Mouse (Mus musculus): ENCODE measurements around the gene Trim9. TPM values are rescaled to one million over a fixed set of nuclear protein-coding genes. Genes with fewer than 3 reads are reported as not detected.

Gene Trim9
- polyA plus RNA-seq, 1 experiment from 2014 or later: 0.07 TPM

- no peaks in the 10 kb centered on the region for H3K9me3 ChIP-seq (replicated peaks)
- no peak overlapping the region for H3K4me3 ChIP-seq
- no peak overlapping the region for H3K9ac ChIP-seq
- WGBS (ENCODE audit: insufficient replicate concordance): 78% methylated on average over 2 of the region's 2 CpGs
- no peaks in the 10 kb centered on the region for H3K4me1 ChIP-seq
- no peak overlapping the region for H3K4me2 ChIP-seq
- no peak overlapping the region for H3K27ac ChIP-seq
- no peaks in the 10 kb centered on the region for H3K36me3 ChIP-seq
- no peaks in the 10 kb centered on the region for H3K27me3 ChIP-seq (replicated peaks)
- no peak for ATAC-seq
Measured at GRCm38 (mm10) chr12:70280930-70281329, 66.5 kb downstream of the Trim9 start.

- H3K4me3 ChIP-seq: no peak overlapping the region
- no peaks in the 10 kb centered on the region for H3K4me1 ChIP-seq
- ATAC-seq: no peak
- 63% methylated on average over 10 of the region's 10 CpGs for WGBS (ENCODE audit: insufficient replicate concordance)
- H3K4me2 ChIP-seq: no peak overlapping the region
- no peak overlapping the region for H3K9ac ChIP-seq
- H3K9me3 ChIP-seq (replicated peaks): no peaks in the 10 kb centered on the region
- no peaks in the 10 kb centered on the region for H3K27me3 ChIP-seq (replicated peaks)
- no peaks in the 10 kb centered on the region for H3K36me3 ChIP-seq
- H3K27ac ChIP-seq: no peak overlapping the region
Measured at GRCm38 (mm10) chr12:70280381-70280780, 67.0 kb downstream of the Trim9 start.

GRCm38 (mm10) chr12:70277071-70277939, 70.1 kb downstream of the Trim9 start:
- WGBS (ENCODE audit: insufficient replicate concordance): 53% methylated on average over 12 of the region's 12 CpGs
- no peaks in the 10 kb centered on the region for H3K36me3 ChIP-seq
- H3K4me2 ChIP-seq: no peak overlapping the region
- no peaks in the 10 kb centered on the region for H3K9me3 ChIP-seq (replicated peaks)
- peak; percentile 63; the same call in 1 of the 2 replicates for ATAC-seq
- no peaks in the 10 kb centered on the region for H3K27me3 ChIP-seq (replicated peaks)
- H3K9ac ChIP-seq: no peak overlapping the region
- H3K27ac ChIP-seq: no peak overlapping the region
- no peaks in the 10 kb centered on the region for H3K4me1 ChIP-seq
- no peak overlapping the region for H3K4me3 ChIP-seq

GRCm38 (mm10) chr12:70269724-70270123, 77.7 kb downstream of the Trim9 start:
- ATAC-seq: no peak
- 65% methylated on average over 6 of the region's 6 CpGs for WGBS (ENCODE audit: insufficient replicate concordance)

GRCm38 (mm10) chr12:70267314-70267713, 80.1 kb downstream of the Trim9 start:
- no peak overlapping the region for H3K4me2 ChIP-seq
- no peaks in the 10 kb centered on the region for H3K9me3 ChIP-seq (replicated peaks)
- 40% methylated on average over 9 of the region's 9 CpGs for WGBS (ENCODE audit: insufficient replicate concordance)
- no peak overlapping the region for H3K9ac ChIP-seq
- no peak for ATAC-seq
- H3K4me1 ChIP-seq: no peaks in the 10 kb centered on the region
- no peak overlapping the region for H3K4me3 ChIP-seq
- no peaks in the 10 kb centered on the region for H3K36me3 ChIP-seq
- no peaks in the 10 kb centered on the region for H3K27me3 ChIP-seq (replicated peaks)
- no peak overlapping the region for H3K27ac ChIP-seq

More at GRCm38 (mm10) chr12:70269724-70270123, 77.7 kb downstream of the Trim9 start:
- no peak overlapping the region for H3K9ac ChIP-seq
- no peak overlapping the region for H3K27ac ChIP-seq
- H3K4me1 ChIP-seq: no peaks in the 10 kb centered on the region
- H3K4me2 ChIP-seq: no peak overlapping the region
- H3K27me3 ChIP-seq (replicated peaks): no peaks in the 10 kb centered on the region
- H3K36me3 ChIP-seq: no peaks in the 10 kb centered on the region
- H3K4me3 ChIP-seq: no peak overlapping the region
- no peaks in the 10 kb centered on the region for H3K9me3 ChIP-seq (replicated peaks)

GRCm38 (mm10) chr12:70266494-70266931, 80.9 kb downstream of the Trim9 start:
- WGBS (ENCODE audit: insufficient replicate concordance): 19% methylated on average over 8 of the region's 8 CpGs

GRCm38 (mm10) chr12:70263721-70264120, 83.7 kb downstream of the Trim9 start:
- no peaks in the 10 kb centered on the region for H3K4me1 ChIP-seq
- no peak overlapping the region for H3K9ac ChIP-seq
- no peak overlapping the region for H3K4me2 ChIP-seq
- 66% methylated on average over 7 of the region's 7 CpGs for WGBS (ENCODE audit: insufficient replicate concordance)
- no peak for ATAC-seq
- no peak overlapping the region for H3K4me3 ChIP-seq
- H3K27ac ChIP-seq: no peak overlapping the region
- H3K9me3 ChIP-seq (replicated peaks): no peaks in the 10 kb centered on the region
- no peaks in the 10 kb centered on the region for H3K36me3 ChIP-seq
- H3K27me3 ChIP-seq (replicated peaks): no peaks in the 10 kb centered on the region

More at GRCm38 (mm10) chr12:70266494-70266931, 80.9 kb downstream of the Trim9 start:
- Histone ChIP-seq H3K4me1 (no peaks in the 10 kb centered on the region), H3K27ac (no peak overlapping the region), H3K9me3 (replicated peaks) (no peaks in the 10 kb centered on the region), H3K4me3 (no peak overlapping the region), H3K36me3 (no peaks in the 10 kb centered on the region), H3K4me2 (peak overlapping the region; percentile 7; the same call in 1 of the 2 replicates), H3K27me3 (replicated peaks) (no peaks in the 10 kb centered on the region), H3K9ac (no peak overlapping the region)
- no peak for ATAC-seq

GRCm38 (mm10) chr12:70262271-70262953, 85.0 kb downstream of the Trim9 start:
- Histone ChIP-seq H3K4me1 (no peaks in the 10 kb centered on the region), H3K27me3 (replicated peaks) (no peaks in the 10 kb centered on the region), H3K4me2 (no peak overlapping the region), H3K36me3 (no peaks in the 10 kb centered on the region), H3K9ac (no peak overlapping the region), H3K9me3 (replicated peaks) (no peaks in the 10 kb centered on the region), H3K27ac (no peak overlapping the region), H3K4me3 (no peak overlapping the region)
- no peak for ATAC-seq
- 83% methylated on average over 17 of the region's 17 CpGs for WGBS (ENCODE audit: insufficient replicate concordance)

GRCm38 (mm10) chr12:70251210-70251884, 96.1 kb downstream of the Trim9 start:
- Histone ChIP-seq H3K4me3 (no peak overlapping the region), H3K36me3 (no peaks in the 10 kb centered on the region), H3K4me1 (no peaks in the 10 kb centered on the region), H3K27me3 (replicated peaks) (no peaks in the 10 kb centered on the region), H3K9me3 (replicated peaks) (no peaks in the 10 kb centered on the region), H3K27ac (no peak overlapping the region), H3K4me2 (no peak overlapping the region), H3K9ac (no peak overlapping the region)
- WGBS (ENCODE audit: insufficient replicate concordance): 56% methylated on average over 15 of the region's 15 CpGs
- no peak for ATAC-seq

- Histone ChIP-seq H3K4me1 (no peaks in the 10 kb centered on the region), H3K9ac (no peak overlapping the region), H3K4me3 (no peak overlapping the region), H3K36me3 (no peaks in the 10 kb centered on the region), H3K27me3 (replicated peaks) (no peaks in the 10 kb centered on the region), H3K27ac (no peak overlapping the region), H3K4me2 (no peak overlapping the region), H3K9me3 (replicated peaks) (no peaks in the 10 kb centered on the region)
- ATAC-seq: no peak
- 85% methylated on average over 10 of the region's 10 CpGs for WGBS (ENCODE audit: insufficient replicate concordance)
Measured at GRCm38 (mm10) chr12:70249616-70250157, 97.7 kb downstream of the Trim9 start.

- no peaks in the 10 kb centered on the region for H3K36me3 ChIP-seq
- no peaks in the 10 kb centered on the region for H3K4me1 ChIP-seq
- no peak overlapping the region for H3K4me2 ChIP-seq
- H3K4me3 ChIP-seq: no peak overlapping the region
- no peak overlapping the region for H3K9ac ChIP-seq
- no peaks in the 10 kb centered on the region for H3K9me3 ChIP-seq (replicated peaks)
- no peaks in the 10 kb centered on the region for H3K27me3 ChIP-seq (replicated peaks)
- ATAC-seq: no peak
- H3K27ac ChIP-seq: no peak overlapping the region
- 61% methylated on average over 15 of the region's 15 CpGs for WGBS (ENCODE audit: insufficient replicate concordance)
Measured at GRCm38 (mm10) chr12:70247683-70248474, 99.5 kb downstream of the Trim9 start.

Measured in liver, embryonic 12.5 days (tissue).